Mouse (Mus musculus) intestine, embryonic 14.5 days (tissue): Measurements from ENCODE around the gene Chid1. TPM values are rescaled to one million over a fixed set of nuclear protein-coding genes. Genes with fewer than 3 reads are reported as not detected.

Source experiments
- ATAC-seq: fragments of 200-750 bp; cut with Nextera tagmentation; replicated peaks from 2 replicates; pipeline ENCODE4 v1.8.0; 2017; ENCODE audit warnings: low read depth, moderate number of reproducible peaks, moderate TSS enrichment, moderate library complexity; ENCODE audit not compliant: low FRiP score, low TSS enrichment
- DNase-seq: peaks from one replicate; pipeline ENCODE4 v3.0.0-alpha.2; 2018; ENCODE audit warnings: low spot score
- H3K27ac ChIP-seq: fragments of 300-500 bp; sonication (generic); 2 replicates; pipeline ENCODE4 v1.5.1; 2014; ENCODE audit warnings: low read depth, mild to moderate bottlenecking, control low read depth
- H3K27me3 ChIP-seq: fragments of 300-500 bp; sonication (generic); replicated peaks from 2 replicates; pipeline ENCODE4 v1.6.1; 2014; ENCODE audit warnings: low read length, control low read depth; ENCODE audit not compliant: control insufficient read depth, insufficient read depth
- H3K36me3 ChIP-seq: fragments of 300-500 bp; sonication (generic); 2 replicates; pipeline ENCODE4 v1.6.1; 2014; ENCODE audit warnings: low read length, control low read depth; ENCODE audit not compliant: control insufficient read depth, insufficient read depth
- H3K4me1 ChIP-seq: fragments of 300-500 bp; sonication (generic); replicated peaks from 2 replicates; pipeline ENCODE4 v1.6.1; 2014; ENCODE audit warnings: low read length, control low read depth, mixed read lengths; ENCODE audit not compliant: control insufficient read depth, insufficient read depth
- H3K4me2 ChIP-seq: fragments of 300-500 bp; sonication (generic); 2 replicates; pipeline ENCODE4 v1.6.1; 2014; ENCODE audit warnings: low read length
- H3K4me3 ChIP-seq: fragments of 300-500 bp; sonication (generic); 2 replicates; pipeline ENCODE4 v1.5.1; 2014; ENCODE audit warnings: low read depth, low read length, control low read depth, mixed read lengths
- H3K9ac ChIP-seq: fragments of 300-500 bp; sonication (generic); 2 replicates; pipeline ENCODE4 v1.6.1; 2014; ENCODE audit warnings: mild to moderate bottlenecking, low read length
- H3K9me3 ChIP-seq: fragments of 300-500 bp; sonication (generic); 2 replicates; pipeline ENCODE4 v1.6.1; 2016; ENCODE audit warnings: low read length, control low read depth; ENCODE audit not compliant: control insufficient read depth
- WGBS: fragments of 180-500 bp; shearing (Covaris S2); extraction: QIAGEN DNeasy Blood & Tissue Kit; methylation state at CpG from one replicate; pipeline ENCODE4 v1.1.7; 2014; 5-methylcytosine and 5-hydroxymethylcytosine counted together
- polyA plus RNA-seq: library from polyadenylated mRNA; unstranded; fragments of >200 nt; fragmentation: Nextera tagmentation; extraction: Ambion mirVana; gene quantifications from 2 replicates; pipeline ENCODE4 v1.2.1, GENCODE M21; 2014

Chid1 gene
- polyA plus RNA-seq = 39.0 and 42.1 TPM in 2 replicates

- under 1% methylated on average over 46 of the region's 46 CpGs for WGBS
- Histone ChIP-seq H3K27ac (peak within 1 kb of the TSS; percentile 64), H3K27me3 (no peaks in the 10 kb centered on the region), H3K4me3 (peak within 1 kb of the TSS; percentile 63), H3K9me3 (no peaks in the 10 kb centered on the region), H3K4me1 (peaks cover 17% of the 10 kb centered on the region), H3K4me2 (peak within 1 kb of the TSS; percentile 61), H3K9ac (peak within 1 kb of the TSS; percentile 64), H3K36me3 (no peaks in the 10 kb centered on the region)
- ATAC-seq (peak; percentile 94), DNase-seq (peak; percentile 99)
Measured at GRCm38 (mm10) chr7:141539556-141540311, at the start of gene Chid1. Chid1 (minus strand) TSS chr7:141539857.

DNA sequence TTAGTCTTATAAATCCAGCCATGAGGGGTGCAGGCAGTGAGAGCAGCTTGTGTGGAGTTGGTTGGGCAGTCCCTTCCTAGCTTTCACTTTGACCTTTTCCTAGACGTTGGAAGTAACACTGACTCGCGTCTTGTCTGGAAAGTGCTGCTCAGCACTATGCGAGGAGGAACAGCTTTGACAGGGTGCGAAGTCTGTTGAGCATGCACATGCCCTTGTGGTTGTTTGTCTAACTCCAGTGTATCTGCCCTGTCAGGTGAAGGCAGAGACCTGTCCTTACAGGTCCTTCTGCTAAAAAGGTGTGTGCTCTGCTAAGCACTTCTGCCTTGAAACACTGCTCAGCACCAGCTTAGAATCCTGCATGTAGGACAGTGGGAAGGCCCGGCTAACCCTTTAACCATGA lies 49.2 kb upstream of the Chid1 start:
- Histone ChIP-seq H3K9me3 (no peaks in the 10 kb centered on the region), H3K4me3 (no peak overlapping the region), H3K36me3 (peaks cover 26% of the 10 kb centered on the region), H3K27me3 (no peaks in the 10 kb centered on the region), H3K27ac (no peak overlapping the region), H3K4me1 (no peaks in the 10 kb centered on the region), H3K9ac (no peak overlapping the region), H3K4me2 (no peak overlapping the region)
- no peak for DNase-seq
- ATAC-seq = no peak
- WGBS = 85% methylated on average over 6 of the region's 6 CpGs

DNA sequence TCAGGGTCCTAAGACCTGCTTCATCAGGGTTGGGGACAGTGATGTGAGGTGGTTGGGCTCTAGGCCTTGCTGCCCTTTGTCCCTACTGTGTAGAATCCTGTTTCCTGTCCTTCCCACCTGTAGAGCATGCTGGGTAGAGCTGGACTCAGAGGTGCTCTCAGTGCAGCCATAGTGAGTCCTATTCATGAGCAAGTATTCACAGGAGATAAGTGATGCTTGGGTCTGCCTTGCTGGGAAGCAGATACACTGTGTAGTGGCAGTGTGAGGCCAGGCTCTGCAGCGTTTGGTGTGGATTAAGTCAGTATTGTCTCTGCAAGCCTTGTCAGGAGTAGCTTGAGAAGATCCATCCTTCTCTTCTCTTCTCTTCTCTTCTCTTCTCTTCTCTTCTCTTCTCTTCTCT lies 46.2 kb upstream of the Chid1 start:
- ATAC-seq = no peak
- no peak overlapping the region for H3K27ac ChIP-seq
- WGBS = 90% methylated on average over 1 of the region's 1 CpGs

DNA sequence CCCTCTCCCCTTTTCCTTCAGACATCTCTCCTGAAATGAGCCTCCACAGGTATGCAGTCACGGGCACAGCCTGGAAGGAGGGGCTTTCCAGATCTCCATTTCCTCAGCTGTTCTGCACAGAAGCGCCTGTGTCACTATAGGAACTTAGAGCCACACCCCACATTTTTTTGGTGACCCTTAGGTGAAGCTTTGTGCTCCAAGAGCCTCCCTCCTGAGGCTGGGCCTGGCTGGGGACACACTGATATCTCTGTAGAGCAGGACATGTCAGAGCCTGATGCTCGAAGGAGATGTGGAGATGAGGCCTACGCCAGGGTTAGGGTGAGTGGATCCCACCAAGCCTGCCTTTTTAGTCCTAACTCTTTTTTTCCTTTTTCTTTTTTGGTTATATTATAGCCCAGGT lies 45.6 kb upstream of the Chid1 start:
- no peak for DNase-seq
- H3K27me3 ChIP-seq = no peaks in the 10 kb centered on the region
- no peak overlapping the region for H3K4me2 ChIP-seq
- H3K36me3 ChIP-seq = peaks cover 12% of the 10 kb centered on the region
- 78% methylated on average over 4 of the region's 4 CpGs for WGBS
- no peak overlapping the region for H3K9ac ChIP-seq
- H3K27ac ChIP-seq = no peak overlapping the region
- ATAC-seq = no peak
- H3K4me1 ChIP-seq = 0 out of 2 replicates have a peak, but pooled peaks cover 4% of the 10 kb centered on the region
- no peak overlapping the region for H3K4me3 ChIP-seq
- H3K9me3 ChIP-seq = no peaks in the 10 kb centered on the region

More for the DNA sequence above, 46.2 kb upstream of the Chid1 start:
- H3K27me3 ChIP-seq = no peaks in the 10 kb centered on the region
- peaks cover 18% of the 10 kb centered on the region for H3K36me3 ChIP-seq
- no peak overlapping the region for H3K4me2 ChIP-seq
- DNase-seq = no peak
- H3K4me3 ChIP-seq = no peak overlapping the region
- H3K9ac ChIP-seq = no peak overlapping the region
- H3K4me1 ChIP-seq = 0 out of 2 replicates have a peak, but pooled peaks cover 4% of the 10 kb centered on the region
- H3K9me3 ChIP-seq = no peaks in the 10 kb centered on the region

DNA sequence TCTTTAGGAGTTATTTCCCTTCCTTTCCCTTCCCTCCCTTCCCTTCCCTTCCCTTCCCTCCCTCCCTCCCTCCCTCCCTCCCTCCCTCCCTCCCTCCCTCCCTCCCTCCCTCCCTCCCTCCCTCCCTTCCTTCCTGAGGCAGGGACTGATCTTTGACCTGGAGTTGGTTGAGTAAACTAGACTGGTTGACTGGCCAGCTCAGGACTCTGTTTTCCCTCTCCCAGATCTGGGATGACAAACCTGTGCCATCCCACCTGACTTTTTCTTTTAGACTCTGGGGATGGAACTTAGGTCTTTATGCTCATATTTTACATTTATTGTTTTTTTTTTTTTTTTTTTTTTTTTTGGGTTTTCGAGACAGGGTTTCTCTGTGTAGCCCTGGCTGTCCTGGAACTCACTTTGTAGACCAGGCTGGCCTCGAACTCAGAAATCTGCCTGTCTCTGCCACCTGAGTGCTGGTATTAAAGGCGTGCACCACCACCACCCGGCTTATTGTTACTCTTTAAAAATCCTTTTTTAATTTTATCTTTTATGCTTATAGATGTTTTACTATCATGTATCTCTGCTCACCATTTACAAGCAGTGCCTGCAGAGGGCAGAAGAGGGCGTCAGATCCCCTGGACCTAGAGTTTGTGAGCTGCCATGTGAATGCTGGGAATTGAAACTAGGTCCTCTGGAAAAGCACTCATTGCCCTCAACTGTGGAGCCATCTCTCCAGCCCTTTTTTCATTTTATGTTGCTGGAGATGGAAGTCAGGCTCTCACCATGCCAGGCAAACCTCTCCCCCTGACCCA lies 44.6 kb upstream of the Chid1 start:
- Histone ChIP-seq H3K4me3 (no peak overlapping the region), H3K27me3 (no peaks in the 10 kb centered on the region), H3K4me1 (0 out of 2 replicates have a peak, but pooled peaks cover 4% of the 10 kb centered on the region), H3K9ac (no peak overlapping the region), H3K9me3 (no peaks in the 10 kb centered on the region), H3K27ac (no peak overlapping the region), H3K36me3 (0 out of 2 replicates have a peak, but pooled peaks cover 6% of the 10 kb centered on the region), H3K4me2 (no peak overlapping the region)
- WGBS = 85% methylated on average over 4 of the region's 5 CpGs
- DNase-seq (no peak), ATAC-seq (no peak)

GRCm38 (mm10) chr7:141581323-141581722 lies 41.7 kb upstream of the Chid1 start:
- Histone ChIP-seq H3K27me3 (no peaks in the 10 kb centered on the region), H3K9me3 (no peaks in the 10 kb centered on the region), H3K27ac (no peak overlapping the region), H3K4me1 (0 out of 2 replicates have a peak, but pooled peaks cover 4% of the 10 kb centered on the region), H3K4me2 (no peak overlapping the region), H3K36me3 (no peaks in the 10 kb centered on the region), H3K4me3 (no peak overlapping the region), H3K9ac (no peak overlapping the region)
- DNase-seq (no peak), ATAC-seq (peak; percentile 59; the same call in 1 of the 2 replicates)
- WGBS = 56% methylated on average over 7 of the region's 7 CpGs

GRCm38 (mm10) chr7:141578943-141579342 lies 39.3 kb upstream of the Chid1 start:
- 91% methylated on average over 2 of the region's 2 CpGs for WGBS
- no peak for ATAC-seq
- H3K9me3 ChIP-seq = no peaks in the 10 kb centered on the region

DNA sequence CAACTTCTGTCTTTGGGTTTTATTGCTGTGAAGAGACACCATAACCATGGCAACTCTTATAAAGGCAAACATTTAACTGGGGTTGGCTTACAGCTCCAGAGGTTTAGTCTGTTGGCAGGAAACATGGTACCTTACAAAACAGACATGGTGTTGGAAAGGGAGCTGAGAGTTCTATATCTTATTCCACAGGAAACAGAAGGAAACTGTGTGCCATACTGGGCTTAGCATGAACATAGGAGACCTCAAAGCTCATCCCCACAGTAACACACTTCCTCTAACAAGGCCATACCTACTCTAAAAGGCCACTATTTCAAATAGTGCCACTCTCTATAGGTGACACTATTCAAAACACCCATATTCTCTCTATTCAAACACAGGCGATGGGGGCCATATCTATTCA lies 38.9 kb upstream of the Chid1 start:
- H3K9me3 ChIP-seq = no peaks in the 10 kb centered on the region
- no peak overlapping the region for H3K4me3 ChIP-seq
- DNase-seq (no peak), ATAC-seq (no peak)
- no peaks in the 10 kb centered on the region for H3K36me3 ChIP-seq
- no peak overlapping the region for H3K27ac ChIP-seq
- 92% methylated on average over 1 of the region's 1 CpGs for WGBS
- no peak overlapping the region for H3K4me2 ChIP-seq
- no peak overlapping the region for H3K9ac ChIP-seq
- H3K4me1 ChIP-seq = 0 out of 2 replicates have a peak, but pooled peaks cover 4% of the 10 kb centered on the region
- H3K27me3 ChIP-seq = no peaks in the 10 kb centered on the region

More at GRCm38 (mm10) chr7:141578943-141579342, 39.3 kb upstream of the Chid1 start:
- no peak overlapping the region for H3K4me2 ChIP-seq
- no peaks in the 10 kb centered on the region for H3K27me3 ChIP-seq
- DNase-seq = no peak
- H3K4me1 ChIP-seq = 0 out of 2 replicates have a peak, but pooled peaks cover 4% of the 10 kb centered on the region
- no peak overlapping the region for H3K4me3 ChIP-seq
- no peak overlapping the region for H3K27ac ChIP-seq
- no peaks in the 10 kb centered on the region for H3K36me3 ChIP-seq
- no peak overlapping the region for H3K9ac ChIP-seq
